Mouse (Mus musculus) MEL-GATA-1-ER (cell line): Measurements from ENCODE around the gene Olfr397.

Experiments used
- DNase-seq: peaks from one replicate; pipeline ENCODE4 v3.0.0-alpha.2; 2012; ENCODE audit warnings: low read depth; ENCODE audit errors: extremely low read depth

Gene Olfr397

GRCm38 (mm10) chr11:73960517-73960916 is at the start of gene Olfr397:
Gene Olfr397 (plus strand): TSS chr11:73960817.
- DNase-seq: no peak

GRCm38 (mm10) chr11:73936377-73936776 is 24.2 kb upstream of the Olfr397 start, which contains the start of gene Olfr23:
Gene Olfr23 (plus strand): TSS chr11:73936677.
- no peak for DNase-seq

- no peak for DNase-seq
Measured at GRCm38 (mm10) chr11:73990307-73990706, 29.7 kb downstream of the Olfr397 start, which contains the start of gene Olfr398. Gene Olfr398 (minus strand): TSS chr11:73990407.

- DNase-seq: no peak
Measured at GRCm38 (mm10) chr11:73993115-73993514, 32.5 kb downstream of the Olfr397 start.
